Mouse (Mus musculus): ENCODE measurements at regions not wholly inside any gene's neighbourhood (a gene's known extent, or its start where the extent isn't known, plus 50 kb on each side); places are given as distances from the start of the nearest gene placed in this dataset.

DNA sequence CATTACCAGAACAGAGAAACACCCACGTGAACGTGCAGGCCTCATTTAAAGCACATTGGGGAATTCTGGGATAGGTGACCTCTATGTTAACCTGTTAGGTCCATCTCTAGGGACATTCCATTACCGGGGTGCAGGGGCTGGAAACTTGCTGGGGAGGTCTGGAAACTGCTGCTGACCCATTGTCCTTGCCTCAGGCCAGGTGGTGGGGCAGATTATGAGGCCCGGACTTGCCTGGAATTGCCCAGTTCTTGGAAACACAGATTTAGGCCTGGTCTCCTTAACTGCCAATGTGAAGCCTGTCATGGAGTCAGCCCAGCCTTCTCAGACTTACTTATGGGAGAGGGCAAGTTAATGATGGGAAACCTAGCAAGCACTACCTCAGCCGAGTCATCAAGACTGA lies 175.3 kb upstream of the Klf7 start:
- TF ChIP-seq GATA1 (IDR thresholded peaks at IDR 0.05; ENCODE audit: low read depth, low read length): no peak
- no peak for TF ChIP-seq POLR2A (IDR thresholded peaks at IDR 0.05; ENCODE audit: control insufficient read depth in 1 of 2, insufficient read depth in 1 of 2, low read depth in 1 of 2, low read length in 2 of 2, poor library complexity in 1 of 2)
- no peak for TF ChIP-seq TCF12 (IDR thresholded peaks at IDR 0.05; ENCODE audit: low read depth, low read length)
- TF ChIP-seq MAX (IDR thresholded peaks at IDR 0.05; ENCODE audit: low read length): no peak
- no peak for TF ChIP-seq ZNF384 (IDR thresholded peaks at IDR 0.05; ENCODE audit: low read depth, low read length)
- TF ChIP-seq MAFK (IDR thresholded peaks at IDR 0.05; ENCODE audit: borderline replicate concordance, low read depth, low read length): no peak
- TF ChIP-seq KAT2A (conservative IDR thresholded peaks at IDR 0.05; ENCODE audit: low read depth, low read length): no peak
- no peak for TF ChIP-seq CTCF (IDR thresholded peaks at IDR 0.05 in 2 of 3, conservative IDR thresholded peaks at IDR 0.05 in 1 of 3; ENCODE audit: control insufficient read depth in 1 of 3, insufficient read depth in 1 of 3, low read depth in 2 of 3, low read length in 3 of 3, poor library complexity in 1 of 3, severe bottlenecking in 1 of 3)
- TF ChIP-seq JUND (IDR thresholded peaks at IDR 0.05; ENCODE audit: low read depth, low read length): no peak
- TF ChIP-seq HCFC1 (IDR thresholded peaks at IDR 0.05; ENCODE audit: low read depth, low read length): no peak
- TF ChIP-seq ZMIZ1 (IDR thresholded peaks at IDR 0.05; ENCODE audit: low read depth, low read length): no peak
- TF ChIP-seq RAD21 (IDR thresholded peaks at IDR 0.05; ENCODE audit: low read depth, low read length): no peak
- TF ChIP-seq MYC (IDR thresholded peaks at IDR 0.05; ENCODE audit: low read depth, low read length): no peak
